Mouse (Mus musculus) testis, adult 2 months (tissue): ENCODE measurements around the gene Dpm1. TPM values are rescaled to one million over a fixed set of nuclear protein-coding genes. Genes with fewer than 3 reads are reported as not detected.
A peak's percentile ranks its signal among the peaks of the same experiment; 100 is the strongest.

Experiments used
- H3K27ac ChIP-seq: fragments of 200-500 bp; 2 replicates; pipeline ENCODE4 v1.5.1; 2012; ENCODE audit warnings: low read depth, low read length; ENCODE audit not compliant: control insufficient read depth, insufficient read depth
- H3K27me3 ChIP-seq: fragments of 200-500 bp; 2 replicates; pipeline ENCODE4 v1.6.1; 2012; ENCODE audit warnings: mild to moderate bottlenecking, low read length, moderate library complexity; ENCODE audit not compliant: control insufficient read depth, insufficient read depth
- H3K36me3 ChIP-seq: fragments of 200-500 bp; 2 replicates; pipeline ENCODE4 v1.6.1; 2012; ENCODE audit warnings: mild to moderate bottlenecking, low read length; ENCODE audit not compliant: control insufficient read depth, insufficient read depth
- H3K4me1 ChIP-seq: fragments of 200-500 bp; 2 replicates; pipeline ENCODE4 v1.6.1; 2012; ENCODE audit warnings: low read length; ENCODE audit not compliant: control insufficient read depth, insufficient read depth
- H3K4me3 ChIP-seq: fragments of 200-500 bp; 2 replicates; pipeline ENCODE4 v1.5.1; 2012; ENCODE audit warnings: low read depth, mild to moderate bottlenecking, low read length, moderate library complexity, mixed read lengths; ENCODE audit not compliant: control insufficient read depth
- CTCF ChIP-seq: fragments of 200-500 bp; IDR thresholded peaks from 2 replicates; pipeline ENCODE4 v1.5.1; 2012; ENCODE audit warnings: low read depth, mild to moderate bottlenecking, inconsistent platforms, low read length, moderate library complexity; ENCODE audit not compliant: control insufficient read depth, insufficient read depth, insufficient replicate concordance
- POLR2A ChIP-seq: fragments of 200-500 bp; IDR thresholded peaks from 2 replicates; pipeline ENCODE4 v1.6.1; 2012; ENCODE audit warnings: low read depth, mild to moderate bottlenecking, inconsistent platforms, low read length, moderate library complexity; ENCODE audit not compliant: control insufficient read depth
- polyA plus RNA-seq: library from polyadenylated mRNA; depleted of rRNA; stranded (reverse); fragments of >200 nt; gene quantifications from 2 replicates; pipeline ENCODE4 v1.2.3, GENCODE M21; 2012

The Dpm1 gene
- polyA plus RNA-seq, 1 experiment, result 30.2 TPM

- Histone ChIP-seq H3K4me3 (no peak overlapping the region), H3K36me3 (peaks cover 1% of the 10 kb centered on the region), H3K27ac (no peak overlapping the region), H3K27me3 (no peaks in the 10 kb centered on the region), H3K4me1 (no peaks in the 10 kb centered on the region)
- TF ChIP-seq CTCF (no peak), POLR2A (no peak)
Observed at GRCm38 (mm10) chr2:168200014-168200691, 30.2 kb downstream of the Dpm1 start.

- 0 out of 2 replicates have a peak overlapping the region, but pooled peaks have one; percentile 22 for H3K27ac ChIP-seq
- TF ChIP-seq CTCF (no peak), POLR2A (no peak)
- no peaks in the 10 kb centered on the region for H3K27me3 ChIP-seq
- H3K4me3 ChIP-seq, result no peak overlapping the region
- no peaks in the 10 kb centered on the region for H3K4me1 ChIP-seq
- peaks cover 1% of the 10 kb centered on the region for H3K36me3 ChIP-seq
Observed at GRCm38 (mm10) chr2:168199476-168199875, 30.9 kb downstream of the Dpm1 start.

GRCm38 (mm10) chr2:168198421-168198820 lies 32.0 kb downstream of the Dpm1 start:
- Histone ChIP-seq H3K4me1 (no peaks in the 10 kb centered on the region), H3K4me3 (peak overlapping the region; percentile 3; the same call in 1 of the 2 replicates), H3K27me3 (no peaks in the 10 kb centered on the region), H3K36me3 (peaks cover 1% of the 10 kb centered on the region; the same call in 1 of the 2 replicates), H3K27ac (no peak overlapping the region)
- TF ChIP-seq CTCF (no peak), POLR2A (no peak)

- Histone ChIP-seq H3K4me3 (no peak overlapping the region), H3K36me3 (peaks cover 1% of the 10 kb centered on the region; the same call in 1 of the 2 replicates), H3K27me3 (no peaks in the 10 kb centered on the region), H3K27ac (no peak overlapping the region), H3K4me1 (no peaks in the 10 kb centered on the region)
- TF ChIP-seq CTCF (no peak), POLR2A (no peak)
Observed at GRCm38 (mm10) chr2:168195721-168196120, 34.7 kb downstream of the Dpm1 start.

- no peaks in the 10 kb centered on the region for H3K4me1 ChIP-seq
- no peak overlapping the region; the same call in 1 of the 2 replicates for H3K27ac ChIP-seq
- TF ChIP-seq CTCF (no peak), POLR2A (no peak)
- no peaks in the 10 kb centered on the region for H3K27me3 ChIP-seq
- H3K4me3 ChIP-seq, result no peak overlapping the region
- H3K36me3 ChIP-seq, result peaks cover under 1% of the 10 kb centered on the region
Observed at GRCm38 (mm10) chr2:168193685-168194084, 36.7 kb downstream of the Dpm1 start.

GRCm38 (mm10) chr2:168191856-168192255 lies 38.5 kb downstream of the Dpm1 start:
- Histone ChIP-seq H3K36me3 (peaks cover 1% of the 10 kb centered on the region), H3K27me3 (no peaks in the 10 kb centered on the region)
- no peak for TF ChIP-seq CTCF
- no peak for TF ChIP-seq POLR2A

GRCm38 (mm10) chr2:168175946-168176345 lies 54.4 kb downstream of the Dpm1 start:
- no peaks in the 10 kb centered on the region for H3K27me3 ChIP-seq
- H3K27ac ChIP-seq, result no peak overlapping the region
- TF ChIP-seq POLR2A (no peak), CTCF (no peak)
- no peaks in the 10 kb centered on the region for H3K36me3 ChIP-seq
- no peak overlapping the region for H3K4me3 ChIP-seq
- H3K4me1 ChIP-seq, result no peaks in the 10 kb centered on the region

More at GRCm38 (mm10) chr2:168191856-168192255, 38.5 kb downstream of the Dpm1 start:
- Histone ChIP-seq H3K27ac (no peak overlapping the region), H3K4me1 (no peaks in the 10 kb centered on the region), H3K4me3 (no peak overlapping the region)

GRCm38 (mm10) chr2:168170167-168170685 lies 60.2 kb downstream of the Dpm1 start:
- Histone ChIP-seq H3K4me3 (no peak overlapping the region), H3K4me1 (peaks cover 12% of the 10 kb centered on the region), H3K36me3 (no peaks in the 10 kb centered on the region), H3K27me3 (no peaks in the 10 kb centered on the region), H3K27ac (no peak overlapping the region)
- no peak for TF ChIP-seq POLR2A
- no peak for TF ChIP-seq CTCF
